Mouse (Mus musculus) frontal cortex, postnatal 25 days (tissue): ENCODE measurements around the gene Sp100.
A peak's percentile ranks its signal among the peaks of the same experiment; 100 is the strongest.

Experiments used
- DNase-seq, 2 experiments: peaks; one replicate each; pipeline ENCODE4 v3.0.0; 2022; ENCODE audit warnings: low spot score in 2 of 2

Gene Sp100

DNA sequence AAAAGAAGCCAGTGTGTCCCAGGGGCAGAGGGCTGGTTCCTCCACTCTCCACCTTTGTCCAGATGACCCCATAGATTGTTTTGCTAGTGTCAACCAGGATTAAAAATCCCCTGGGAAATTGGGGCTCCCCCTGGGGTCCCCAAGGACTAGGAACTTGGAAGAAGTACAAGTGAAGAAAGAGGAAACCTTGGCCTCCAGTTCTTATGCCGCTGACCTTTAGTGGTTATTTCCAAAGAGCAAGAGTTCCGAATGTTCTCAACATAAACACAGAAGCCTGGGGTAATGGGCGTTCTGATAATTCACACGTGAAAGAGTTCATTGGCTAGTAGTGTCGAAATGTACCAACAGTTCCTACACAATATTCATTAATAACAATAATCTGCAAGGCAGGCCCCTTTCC, 96.7 kb downstream of the Sp100 start:
- no peak for DNase-seq

DNA sequence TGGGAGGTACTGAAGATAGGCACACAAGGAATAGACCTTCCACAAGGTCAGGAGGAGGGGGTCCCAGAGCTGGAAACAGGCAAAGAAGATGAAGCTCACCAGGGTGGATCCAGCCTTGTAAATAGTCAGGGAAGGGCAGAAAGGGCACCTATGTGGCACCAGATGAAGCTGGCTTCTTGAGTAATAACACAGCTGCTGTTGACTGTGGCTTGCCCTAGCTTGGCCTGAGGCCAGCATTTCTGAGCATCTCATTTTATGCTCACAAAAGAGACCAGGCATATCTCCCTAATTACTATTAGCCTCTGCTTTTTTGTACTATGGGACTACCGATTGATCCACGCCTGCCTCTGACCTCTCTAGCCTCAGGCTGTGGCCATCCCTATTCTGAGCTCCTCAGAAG, 100.0 kb downstream of the Sp100 start:
- DNase-seq = no peak

DNA sequence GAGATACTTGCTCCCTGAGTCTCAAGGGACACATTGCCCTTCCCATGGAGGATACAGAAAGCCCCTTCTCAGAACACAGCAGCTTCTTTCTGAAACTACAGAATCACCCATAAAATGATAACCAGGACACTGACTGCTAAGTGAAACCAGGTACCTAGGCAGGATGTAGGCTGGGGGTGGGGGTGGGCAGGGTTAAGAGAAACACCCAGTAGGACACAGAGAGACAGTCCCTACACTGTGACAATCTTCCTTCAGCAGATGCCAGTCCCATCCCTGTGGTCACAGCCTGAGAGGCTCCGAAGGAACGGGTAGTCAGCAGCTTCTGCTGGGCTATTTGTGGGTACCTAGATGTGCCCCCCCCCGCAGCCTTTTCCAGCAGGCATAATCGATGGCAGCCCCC, 100.9 kb downstream of the Sp100 start:
- no peak for DNase-seq

DNA sequence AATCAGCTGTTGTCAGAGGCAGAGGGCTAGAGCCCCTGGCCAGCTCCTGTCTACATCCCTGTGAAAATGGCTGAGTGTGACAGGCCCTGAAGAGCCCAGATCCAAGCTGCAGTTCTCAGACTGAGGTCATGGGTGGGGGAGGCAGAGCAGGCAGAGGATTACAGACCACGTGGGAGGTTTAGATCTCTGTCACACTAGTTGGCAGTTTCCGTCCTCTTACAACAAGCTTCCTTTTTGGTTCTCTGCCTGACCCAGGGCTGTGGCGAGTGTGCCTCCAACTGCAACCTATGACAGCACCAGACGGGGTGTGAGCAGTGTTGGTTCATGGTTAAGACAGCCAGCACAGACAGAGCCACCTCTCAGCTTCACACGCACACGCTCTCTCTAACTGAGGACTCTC, 101.7 kb downstream of the Sp100 start:
- DNase-seq = peak in 1 of 2 experiments; percentile 10

DNA sequence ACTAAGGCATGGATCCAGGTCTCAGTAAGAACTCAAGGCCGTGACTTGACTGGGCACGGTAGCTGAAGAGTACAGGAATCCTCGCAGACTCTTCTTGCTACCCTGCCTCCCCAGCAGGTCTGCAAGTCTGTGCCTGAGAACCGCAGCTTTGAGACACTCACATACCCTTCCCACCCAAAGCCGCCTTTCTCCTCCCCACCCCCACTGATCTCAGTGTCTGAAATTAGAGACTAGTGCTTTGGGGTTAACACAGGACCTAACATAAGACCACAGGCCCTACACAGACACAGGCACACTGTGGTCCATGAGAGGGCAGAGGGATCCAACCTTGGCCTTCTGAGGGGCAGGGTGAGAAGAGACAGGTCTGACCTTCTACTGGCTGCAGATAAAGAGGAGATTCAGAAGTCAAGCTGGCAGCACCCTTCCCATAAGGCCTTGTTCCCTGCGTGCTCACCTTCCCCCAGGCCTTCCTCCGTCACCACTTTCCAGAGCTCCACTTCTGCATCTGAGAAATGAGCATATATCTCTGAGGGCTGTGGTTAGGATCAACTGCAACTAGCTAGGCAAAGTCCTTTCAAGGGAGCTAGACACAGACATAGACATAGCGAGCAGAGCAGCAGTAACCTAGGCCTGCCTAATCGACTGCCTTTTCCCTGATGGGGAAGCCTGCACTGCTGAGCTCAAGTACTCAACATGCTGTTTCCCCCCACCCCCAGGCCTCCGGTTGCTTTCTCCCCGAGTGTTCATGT, 102.3 kb downstream of the Sp100 start:
- no peak for DNase-seq

DNA sequence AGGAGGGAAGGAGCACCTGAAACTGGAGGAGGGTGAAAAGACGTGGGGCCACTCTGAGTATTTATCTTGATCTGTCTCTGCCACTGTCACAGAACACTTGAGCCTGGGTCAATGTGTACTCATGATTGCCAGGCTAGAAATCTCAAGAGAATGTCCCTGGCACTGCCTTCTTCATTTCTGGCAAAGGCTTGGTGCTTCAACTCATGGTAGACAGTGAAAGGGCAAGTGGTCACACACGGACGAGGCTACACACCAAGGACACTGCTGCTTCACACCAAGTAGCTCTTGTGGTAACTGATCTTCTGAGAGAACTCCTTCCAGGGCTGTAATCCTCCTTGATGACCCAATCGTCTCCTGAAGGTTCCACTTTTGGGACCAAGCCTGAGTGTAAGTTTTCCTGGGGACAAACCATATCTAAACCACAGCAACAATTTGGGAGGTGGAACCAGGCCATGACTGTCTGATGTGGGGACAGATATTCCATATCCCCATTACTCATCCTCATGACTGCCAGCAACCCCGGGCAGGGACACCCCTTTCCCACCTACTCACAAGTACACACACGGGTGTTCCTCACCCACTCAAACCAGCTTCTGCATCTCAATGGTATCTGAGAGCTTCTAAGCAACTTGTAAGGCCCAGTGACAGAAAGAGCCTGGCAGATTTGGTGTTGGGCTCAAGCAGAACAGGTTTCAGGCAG, 107.9 kb downstream of the Sp100 start:
- peak in 1 of 2 experiments; percentile 8 for DNase-seq

DNA sequence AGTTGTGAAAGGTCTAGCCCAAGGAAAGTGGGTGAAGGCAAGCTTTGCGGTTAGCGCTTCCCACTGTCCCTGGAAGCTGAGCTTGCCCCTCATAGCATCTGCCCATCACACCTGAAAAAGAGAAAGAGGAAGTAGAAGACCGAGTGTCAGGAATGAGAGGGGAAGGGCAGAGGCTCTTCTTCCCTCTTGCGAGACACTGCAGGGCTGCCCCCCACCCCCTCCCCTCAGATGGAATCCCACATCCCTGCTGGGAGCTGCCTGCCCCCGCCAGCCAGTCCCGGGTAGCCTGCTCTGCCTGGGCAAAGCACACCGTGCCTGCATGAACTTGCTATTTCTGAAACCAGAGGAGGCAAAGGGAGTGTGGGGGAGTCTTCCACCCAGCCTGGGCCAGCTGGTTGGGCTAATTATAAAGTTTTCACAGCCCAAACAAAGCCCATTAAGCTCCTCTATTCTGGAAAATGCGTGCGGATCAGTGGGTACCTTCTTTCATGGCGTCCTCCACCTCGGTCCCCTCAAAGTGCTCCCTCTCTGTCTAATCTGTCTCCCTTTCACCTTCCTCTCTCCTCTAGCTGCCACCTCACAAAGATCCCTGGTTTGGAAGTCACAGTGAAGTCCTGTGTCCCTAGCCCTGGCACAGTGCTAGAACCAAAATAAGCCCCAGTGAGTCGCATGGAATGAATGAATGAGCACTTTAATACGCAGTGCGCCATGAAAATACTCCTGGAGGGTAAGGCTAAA, 108.6 kb downstream of the Sp100 start:
- DNase-seq = peak in 1 of 2 experiments; percentile 20

DNA sequence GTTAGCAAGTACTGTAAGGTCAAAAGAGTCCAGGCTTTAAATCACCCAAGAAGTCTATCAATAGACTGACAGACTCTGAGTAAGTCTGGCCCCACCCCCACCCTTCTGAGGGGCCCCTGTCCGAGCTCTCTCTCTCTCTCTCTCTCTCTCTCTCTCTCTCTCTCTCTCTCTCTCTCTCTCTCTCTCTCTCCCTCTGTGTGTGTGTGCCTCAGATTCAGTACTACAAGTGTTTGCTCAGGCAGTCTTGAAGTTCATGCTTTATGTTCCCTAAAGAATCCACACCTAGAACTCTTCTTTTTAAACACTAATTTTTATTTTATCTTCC, 109.1 kb downstream of the Sp100 start:
- no peak for DNase-seq
